Mouse (Mus musculus) liver, embryonic 14.5 days (tissue): ENCODE data around the gene Bahd1. TPM values are rescaled to one million over a fixed set of nuclear protein-coding genes. Genes with fewer than 3 reads are reported as not detected.

Source experiments
- ATAC-seq: fragments of 200-750 bp; cut with Nextera tagmentation; 2 replicates; pipeline ENCODE4 v1.8.0; 2017; ENCODE audit warnings: moderate number of reproducible peaks, mild to moderate bottlenecking, moderate library complexity; ENCODE audit not compliant: insufficient read depth
- DNase-seq, 3 experiments: peaks; one replicate each; pipeline ENCODE4 v3.0.0-alpha.2; 2012 to 2013; ENCODE audit warnings: low read depth in 3 of 3, low spot score in 3 of 3
- H3K27ac ChIP-seq: fragments of 300-500 bp; sonication (generic); 2 replicates; pipeline ENCODE4 v1.5.1; 2014; ENCODE audit warnings: moderate library complexity, mild to moderate bottlenecking, control low read depth, inconsistent platforms
- H3K27me3 ChIP-seq: fragments of 300-500 bp; sonication (generic); 2 replicates; pipeline ENCODE4 v1.6.1; 2014; ENCODE audit warnings: mild to moderate bottlenecking, low read length, moderate library complexity; ENCODE audit not compliant: control insufficient read depth, insufficient read depth
- H3K36me3 ChIP-seq: fragments of 300-500 bp; sonication (generic); replicated peaks from 2 replicates; pipeline ENCODE4 v1.6.1; 2014; ENCODE audit warnings: low read depth; ENCODE audit not compliant: control insufficient read depth, insufficient read depth
- H3K4me1 ChIP-seq, 2 experiments: fragments of 200-500 bp in 1 of 2; fragments of 300-500 bp in 1 of 2; sonication (generic) in 1 of 2; replicated peaks; 2 replicates each; pipeline ENCODE4 v1.6.1; 2012 to 2014; ENCODE audit warnings: antibody characterized with exemption in 1 of 2, inconsistent platforms in 1 of 2, low read length in 1 of 2; ENCODE audit not compliant: control insufficient read depth in 2 of 2, insufficient read depth in 2 of 2
- H3K4me2 ChIP-seq: fragments of 300-500 bp; sonication (generic); 2 replicates; pipeline ENCODE4 v1.6.1; 2014; ENCODE audit warnings: low read depth, mild to moderate bottlenecking, control low read depth, moderate library complexity
- H3K4me3 ChIP-seq, 2 experiments: fragments of 200-500 bp in 1 of 2; fragments of 300-500 bp in 1 of 2; sonication (generic) in 1 of 2; 2 replicates each; pipeline ENCODE4 v1.5.1; 2012 to 2014; ENCODE audit warnings: low read depth in 2 of 2, low read length in 2 of 2, mild to moderate bottlenecking in 2 of 2, control low read depth in 1 of 2, inconsistent platforms in 1 of 2, moderate library complexity in 1 of 2; ENCODE audit not compliant: insufficient read depth in 1 of 2
- H3K9ac ChIP-seq: fragments of 300-500 bp; sonication (generic); replicated peaks from 2 replicates; pipeline ENCODE4 v1.6.1; 2014; ENCODE audit warnings: mild to moderate bottlenecking, control low read depth, moderate library complexity
- H3K9me3 ChIP-seq: fragments of 300-500 bp; sonication (generic); 2 replicates; pipeline ENCODE4 v1.6.1; 2016; ENCODE audit warnings: low read length, mixed read lengths; ENCODE audit not compliant: control insufficient read depth
- CTCF ChIP-seq: IDR thresholded peaks from 2 replicates; pipeline ENCODE4 v1.5.1; 2016; ENCODE audit warnings: antibody characterized with exemption, low read depth, control low read depth
- EP300 ChIP-seq: IDR thresholded peaks from 2 replicates; pipeline ENCODE4 v1.6.1; 2016; ENCODE audit warnings: antibody characterized with exemption, low read depth
- WGBS: fragments of 180-500 bp; shearing (Covaris S2); extraction: QIAGEN DNeasy Blood & Tissue Kit; methylation state at CpG from one replicate; pipeline ENCODE4 v1.1.7; 2014; ENCODE audit not compliant: insufficient replicate concordance; 5-methylcytosine and 5-hydroxymethylcytosine counted together
- polyA plus RNA-seq, 2 experiments: library from polyadenylated mRNA; depleted of rRNA in 1 of 2; stranded (reverse) in 1 of 2; unstranded in 1 of 2; fragments of >200 nt; fragmentation: Nextera tagmentation in 1 of 2; extraction: Ambion mirVana in 1 of 2; gene quantifications; 2 replicates each; pipeline versions ENCODE4 v1.2.1 to v1.2.3; 2012 to 2014

The Bahd1 gene
- polyA plus RNA-seq, 2 experiments = 0.83 to 4.9 TPM

DNA sequence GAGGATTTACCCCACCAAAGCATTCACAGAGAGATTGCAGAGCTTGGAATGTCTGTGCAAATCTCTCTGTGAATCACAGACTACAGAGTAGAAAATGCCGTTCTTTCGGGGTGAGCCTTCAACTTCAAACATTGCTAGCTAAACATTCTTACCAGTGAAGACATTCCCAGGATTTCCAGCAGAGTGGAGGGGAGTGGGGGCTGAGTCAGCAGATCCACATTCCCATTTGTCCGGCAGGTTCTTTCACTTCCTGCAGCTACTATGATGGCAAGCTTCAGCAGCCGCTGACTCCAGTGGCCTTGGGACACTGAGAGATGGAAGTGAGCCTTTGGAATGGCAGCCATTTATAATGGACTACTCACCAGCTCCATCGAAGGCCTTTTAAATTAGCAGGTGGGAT lies 56.3 kb downstream of the Bahd1 start:
- no peak for TF ChIP-seq EP300
- Histone ChIP-seq H3K27ac (no peak overlapping the region), H3K36me3 (no peaks in the 10 kb centered on the region), H3K4me1 (peaks cover 11 to 27% of the 10 kb centered on the region in 2 experiments), H3K27me3 (no peaks in the 10 kb centered on the region), H3K4me2 (no peak overlapping the region), H3K9ac (no peak overlapping the region), H3K4me3 (no peak overlapping the region), H3K9me3 (no peaks in the 10 kb centered on the region)
- ATAC-seq = no peak
- DNase-seq = no peak
- 76% methylated on average over 5 of the region's 5 CpGs for WGBS

DNA sequence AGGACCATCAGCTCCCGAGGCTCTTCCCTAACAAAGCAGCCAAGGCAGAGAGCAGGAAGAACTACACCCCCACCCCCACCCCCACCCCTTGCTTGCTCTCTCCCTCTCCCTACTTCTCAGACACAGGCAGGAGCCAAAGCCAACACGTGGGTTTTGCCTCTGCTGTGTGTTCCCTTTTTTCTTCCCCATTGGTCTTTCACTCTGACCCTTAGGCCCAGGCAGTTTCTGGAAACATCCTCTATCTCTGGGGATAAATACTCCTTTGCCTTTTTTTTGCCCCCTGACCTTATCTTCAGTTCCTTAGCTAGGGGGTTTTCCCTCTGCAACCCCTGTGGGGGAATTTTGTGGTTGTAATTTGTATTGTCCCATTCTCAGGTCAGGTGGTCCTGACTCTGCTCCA lies 59.5 kb downstream of the Bahd1 start:
- Histone ChIP-seq H3K4me1 (peaks cover 37 to 52% of the 10 kb centered on the region in 2 experiments), H3K27me3 (no peaks in the 10 kb centered on the region), H3K9me3 (no peaks in the 10 kb centered on the region), H3K4me2 (no peak overlapping the region), H3K27ac (0 out of 2 replicates have a peak overlapping the region, but pooled peaks have one; percentile 9), H3K9ac (no peak overlapping the region), H3K4me3 (no peak overlapping the region), H3K36me3 (no peaks in the 10 kb centered on the region)
- WGBS = 20% methylated on average over 2 of the region's 2 CpGs
- ATAC-seq = no peak
- TF ChIP-seq CTCF (no peak), EP300 (no peak)
- DNase-seq = no peak

DNA sequence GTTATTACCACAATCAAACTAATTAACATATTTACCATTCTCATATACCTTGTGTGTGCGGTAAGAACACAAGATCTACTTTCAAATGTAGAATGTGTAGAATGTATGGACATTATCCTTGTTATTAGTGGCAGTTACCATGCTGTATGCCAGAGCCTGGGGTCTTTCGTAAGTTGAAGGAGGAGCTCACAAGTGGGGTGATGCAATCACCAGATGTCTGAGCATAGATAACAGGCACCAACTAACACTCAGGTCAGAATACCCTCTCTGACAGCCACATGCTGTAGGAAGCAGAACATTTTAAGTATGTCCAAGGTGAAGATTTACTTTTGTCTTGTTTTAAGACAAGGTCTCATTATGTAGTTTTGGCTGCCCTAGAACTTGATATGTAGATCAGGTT lies 60.2 kb downstream of the Bahd1 start:
- H3K36me3 ChIP-seq = no peaks in the 10 kb centered on the region
- H3K27ac ChIP-seq = no peak overlapping the region
- no peak overlapping the region; the same call in 1 of the 2 replicates for H3K9ac ChIP-seq
- H3K27me3 ChIP-seq = no peaks in the 10 kb centered on the region
- H3K4me3 ChIP-seq = no peak overlapping the region
- TF ChIP-seq CTCF = no peak
- peak; percentile 64 for TF ChIP-seq EP300
- no peak overlapping the region for H3K4me2 ChIP-seq
- DNase-seq (no peak), ATAC-seq (peak; percentile 27; the same call in 1 of the 2 replicates)
- WGBS = 43% methylated on average over 2 of the region's 2 CpGs
- peaks cover 37 to 52% of the 10 kb centered on the region in 2 experiments for H3K4me1 ChIP-seq
- H3K9me3 ChIP-seq = no peaks in the 10 kb centered on the region

DNA sequence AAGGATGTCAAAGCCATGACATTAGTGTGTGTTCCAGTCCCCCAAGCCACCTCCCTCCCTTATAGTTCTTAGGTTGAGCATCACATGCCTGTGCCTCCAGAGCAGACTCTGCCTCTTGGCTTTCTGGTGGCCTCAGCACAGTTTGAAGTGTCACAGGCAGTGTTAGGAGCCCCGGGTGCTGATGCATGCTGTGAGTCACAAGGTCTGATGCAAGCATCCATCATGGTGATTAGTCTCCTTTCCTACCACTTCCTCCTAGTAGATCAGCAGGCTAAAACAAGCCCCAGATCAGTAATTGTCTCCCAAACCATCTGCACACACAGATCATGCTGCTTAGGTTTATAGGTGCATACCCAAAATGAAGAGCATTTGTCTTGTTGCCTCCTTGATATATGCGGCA lies 61.4 kb downstream of the Bahd1 start:
- DNase-seq (peak in 1 of 3 experiments; percentile 46), ATAC-seq (no peak)
- Histone ChIP-seq H3K4me2 (no peak overlapping the region), H3K9ac (no peak overlapping the region), H3K4me1 (peaks cover 37 to 50% of the 10 kb centered on the region in 2 experiments), H3K9me3 (no peaks in the 10 kb centered on the region), H3K36me3 (no peaks in the 10 kb centered on the region), H3K27ac (no peak overlapping the region), H3K27me3 (no peaks in the 10 kb centered on the region), H3K4me3 (no peak overlapping the region)
- 40% methylated on average over 2 of the region's 2 CpGs for WGBS
- no peak for TF ChIP-seq CTCF
- no peak for TF ChIP-seq EP300

DNA sequence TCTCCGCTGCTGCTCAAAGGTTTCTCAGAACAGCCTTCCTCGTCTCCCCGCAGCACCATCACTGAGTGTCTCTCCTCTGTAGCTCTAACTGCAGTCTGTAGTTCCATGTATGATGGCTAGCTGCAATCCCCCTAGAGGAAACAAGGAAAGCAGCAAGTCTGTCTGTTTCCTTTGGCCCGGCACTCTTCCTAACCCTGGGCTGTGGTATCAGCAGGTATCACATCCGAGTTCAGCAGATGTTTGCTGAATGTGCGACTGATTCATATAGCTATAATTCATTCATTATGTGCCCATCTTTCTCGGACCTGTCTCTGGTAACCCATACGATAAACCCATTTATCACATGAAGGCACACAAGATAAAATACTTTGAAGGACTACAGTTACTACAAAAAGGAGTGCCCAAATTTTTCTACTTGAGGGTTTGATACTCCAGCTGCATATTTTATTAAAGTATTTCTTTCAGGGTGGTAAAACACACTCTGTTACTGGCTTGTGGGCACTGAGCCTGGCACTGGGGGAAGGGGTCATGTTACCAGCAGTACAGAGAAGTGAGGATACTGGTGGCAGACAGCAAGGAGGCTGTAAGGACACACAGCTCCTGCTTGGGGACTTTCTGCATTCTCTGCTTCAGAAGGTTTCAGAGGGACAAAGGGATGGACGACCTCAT lies 63.0 kb downstream of the Bahd1 start:
- TF ChIP-seq EP300 = peak; percentile 71
- TF ChIP-seq CTCF = peak; percentile 63
- ATAC-seq (peak; percentile 80), DNase-seq (peak; percentile 42 to 57 (median 48))
- Histone ChIP-seq H3K27me3 (no peaks in the 10 kb centered on the region), H3K27ac (peak overlapping the region; percentile 74), H3K4me2 (peak overlapping the region; percentile 44), H3K9ac (peak overlapping the region; percentile 33), H3K4me1 (peaks cover 37 to 48% of the 10 kb centered on the region in 2 experiments), H3K9me3 (no peaks in the 10 kb centered on the region), H3K36me3 (no peaks in the 10 kb centered on the region), H3K4me3 (no peak overlapping the region; a peak in 1 of 4 replicates)
- 27% methylated on average over 9 of the region's 9 CpGs for WGBS
